Mouse (Mus musculus) bone marrow, adult 2 months (tissue): ENCODE measurements around the gene Gm14151.

Experiments
- CTCF ChIP-seq: fragments of 200-500 bp; IDR thresholded peaks from 2 replicates; pipeline ENCODE4 v1.5.1; 2011; ENCODE audit warnings: low read length, control low read depth; ENCODE audit not compliant: control insufficient read depth, insufficient read depth
- POLR2A ChIP-seq: fragments of 200-500 bp; IDR thresholded peaks from 2 replicates; pipeline ENCODE4 v1.6.1; 2011; ENCODE audit warnings: low read depth, mild to moderate bottlenecking, control low read depth, low read length, borderline replicate concordance; ENCODE audit not compliant: control insufficient read depth

DNA sequence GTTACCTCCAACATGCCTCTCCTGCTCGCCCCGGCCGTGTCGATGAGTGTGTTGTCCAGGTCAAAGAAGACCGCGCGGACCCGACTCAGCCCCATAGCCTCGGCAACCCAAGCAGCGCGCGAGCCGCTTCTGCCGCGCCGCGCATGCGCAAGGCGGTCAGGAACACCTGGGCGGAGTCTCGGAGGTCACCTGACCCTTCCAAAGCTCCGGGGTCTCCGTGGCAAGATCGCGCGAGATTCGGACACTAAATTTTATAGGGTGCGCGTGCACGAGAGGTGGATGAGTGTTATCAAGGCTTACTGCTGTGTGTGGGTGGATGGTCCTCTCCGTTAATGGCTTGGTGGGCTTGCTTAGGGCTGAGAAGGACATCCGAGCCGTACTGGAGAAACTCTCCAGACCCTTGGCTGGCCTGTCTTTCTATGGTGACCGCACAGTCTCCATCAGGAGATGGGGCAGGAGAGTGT is 52.9 kb downstream of the Gm14151 start, which contains the start of the genes Ninl and Nanp:
- TF ChIP-seq CTCF: no peak
- peak; percentile 40 for TF ChIP-seq POLR2A
